Mouse (Mus musculus): ENCODE measurements around the gene Ssrp1. TPM values are rescaled to one million over a fixed set of nuclear protein-coding genes. Genes with fewer than 3 reads are reported as not detected.

The Ssrp1 gene
- total RNA-seq, 2 experiments from 2014 or later: 274 to 432 TPM

DNA sequence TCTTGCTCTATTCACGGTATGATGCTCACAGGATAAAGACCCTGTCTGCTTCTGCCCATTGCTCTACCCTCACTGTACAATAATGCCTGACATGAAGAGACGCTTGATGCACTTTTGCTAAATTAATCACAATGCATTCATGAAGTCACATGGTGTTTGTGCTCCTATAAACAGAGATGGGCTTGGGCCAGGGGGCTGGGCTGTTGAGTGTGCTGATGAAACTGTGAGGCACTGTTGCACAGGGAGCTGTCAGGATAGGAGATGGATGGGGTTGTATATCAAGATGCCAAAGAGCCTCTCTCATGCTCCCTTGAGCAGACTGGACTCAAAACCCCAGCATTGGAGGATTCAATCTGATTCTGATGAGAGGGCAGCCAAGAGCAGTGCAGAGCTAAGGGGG is 3.9 kb upstream of the Ssrp1 start:
- ATAC-seq (replicated peaks; ENCODE audit: low FRiP score, low TSS enrichment, poor library complexity, severe bottlenecking): no peak

DNA sequence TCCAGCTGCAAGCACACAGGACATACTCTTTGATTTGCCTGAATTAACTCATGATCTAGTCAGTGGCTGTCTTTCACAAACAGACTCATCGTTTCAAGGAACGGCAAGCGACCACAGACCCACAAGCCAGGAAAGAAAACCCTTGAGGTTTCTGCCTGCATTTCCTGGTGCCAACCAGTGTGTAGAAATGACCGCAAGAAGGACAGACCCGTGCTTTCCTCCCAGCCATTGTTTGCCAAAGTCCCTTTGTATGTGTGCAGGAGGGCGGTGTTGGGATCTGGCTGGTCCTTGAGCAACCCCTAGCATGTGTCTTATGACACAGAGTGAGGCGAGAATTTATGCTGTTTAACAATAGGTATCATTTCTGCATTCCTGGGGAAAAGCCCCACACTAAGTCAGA is 2.9 kb upstream of the Ssrp1 start:
- no peak for ATAC-seq (replicated peaks; ENCODE audit: low FRiP score, low TSS enrichment, poor library complexity, severe bottlenecking)

DNA sequence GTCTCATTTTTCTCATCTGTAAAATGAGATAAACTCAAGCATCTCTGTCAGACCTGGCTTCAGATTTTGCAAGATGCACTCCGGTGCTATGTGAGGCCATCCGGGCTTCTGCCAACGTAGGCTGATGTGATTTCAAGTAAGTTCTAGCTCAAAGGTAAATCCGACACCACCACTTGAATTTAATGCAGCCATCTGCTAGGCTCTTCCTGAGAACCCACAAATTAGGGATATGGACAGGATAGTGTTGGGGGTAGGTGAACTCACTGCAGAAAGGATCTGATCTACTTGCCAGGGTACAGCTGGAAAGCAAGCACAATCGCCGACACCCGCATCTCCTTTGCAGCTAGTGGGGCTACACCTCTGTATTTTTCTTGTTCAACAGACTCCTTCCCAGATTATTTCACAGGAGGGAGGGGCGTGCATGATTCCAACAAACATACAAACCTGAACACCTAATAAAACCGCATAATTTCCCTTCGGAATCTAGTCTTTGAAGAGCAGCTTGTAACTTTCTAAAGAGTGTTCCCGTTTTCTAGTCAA is 457 bp upstream of the Ssrp1 start:
- ATAC-seq (replicated peaks; ENCODE audit: low FRiP score, low TSS enrichment, poor library complexity, severe bottlenecking): 0 out of 2 replicates have a peak, but pooled peaks have one; percentile 3

DNA sequence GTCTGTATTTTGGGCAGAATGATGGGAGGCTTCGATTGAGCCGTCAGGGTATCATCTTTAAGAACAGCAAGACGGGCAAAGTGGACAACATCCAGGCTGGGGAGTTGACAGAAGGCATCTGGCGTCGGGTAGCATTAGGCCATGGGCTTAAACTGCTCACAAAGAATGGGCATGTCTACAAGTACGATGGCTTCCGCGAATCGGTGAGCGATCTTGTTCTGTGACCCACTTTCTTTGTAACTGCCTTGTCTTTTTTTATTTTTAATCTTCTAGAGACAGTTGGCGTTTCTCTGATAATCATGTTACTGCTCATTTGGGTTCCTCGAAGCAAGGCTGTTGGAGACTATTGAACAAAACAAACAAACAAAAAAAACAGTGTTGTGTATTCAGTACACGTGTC is 1.3 kb downstream of the Ssrp1 start:
- ATAC-seq (replicated peaks; ENCODE audit: low FRiP score, low TSS enrichment, poor library complexity, severe bottlenecking): no peak

GRCm38 (mm10) chr2:85043623-85044022 is 6.6 kb downstream of the Ssrp1 start:
- ATAC-seq (replicated peaks; ENCODE audit: low FRiP score, low TSS enrichment, poor library complexity, severe bottlenecking): no peak

DNA sequence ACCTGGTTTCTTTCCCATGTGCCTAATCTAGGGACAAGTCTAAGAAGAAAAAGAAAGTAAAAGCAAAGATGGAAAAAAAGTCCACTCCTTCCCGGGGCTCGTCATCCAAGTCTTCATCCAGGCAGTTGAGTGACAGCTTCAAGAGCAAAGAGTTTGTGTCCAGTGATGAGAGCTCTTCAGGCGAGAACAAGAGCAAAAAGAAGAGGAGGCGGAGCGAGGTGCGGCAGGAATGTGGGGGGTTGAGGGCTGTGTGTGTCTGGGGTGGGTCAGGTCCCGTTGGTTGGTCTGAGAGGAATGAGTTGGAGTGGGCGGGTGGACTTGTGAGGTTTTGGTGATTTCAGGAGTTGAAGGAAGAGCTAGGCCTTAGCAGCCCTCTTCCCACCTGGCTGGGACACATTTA is 9.2 kb downstream of the Ssrp1 start:
- ATAC-seq (replicated peaks; ENCODE audit: low FRiP score, low TSS enrichment, poor library complexity, severe bottlenecking): no peak

GRCm38 (mm10) chr2:85047081-85047480 is 10.0 kb downstream of the Ssrp1 start:
- ATAC-seq (replicated peaks; ENCODE audit: low FRiP score, low TSS enrichment, poor library complexity, severe bottlenecking): no peak

- ATAC-seq (replicated peaks; ENCODE audit: low FRiP score, low TSS enrichment, poor library complexity, severe bottlenecking): peak; percentile 88
Observed at GRCm38 (mm10) chr2:85047596-85048167, 10.6 kb downstream of the Ssrp1 start, which contains the start of gene Tnks1bp1. Gene Tnks1bp1, plus strand, starts transcription at chr2:85048022.

- no peak; the same call in 1 of the 2 replicates for ATAC-seq (replicated peaks; ENCODE audit: low FRiP score, low TSS enrichment, poor library complexity, severe bottlenecking)
Observed at GRCm38 (mm10) chr2:85048168-85048751, 11.2 kb downstream of the Ssrp1 start.

GRCm38 (mm10) chr2:85049277-85049676 is 12.2 kb downstream of the Ssrp1 start:
- no peak for ATAC-seq (replicated peaks; ENCODE audit: low FRiP score, low TSS enrichment, poor library complexity, severe bottlenecking)

DNA sequence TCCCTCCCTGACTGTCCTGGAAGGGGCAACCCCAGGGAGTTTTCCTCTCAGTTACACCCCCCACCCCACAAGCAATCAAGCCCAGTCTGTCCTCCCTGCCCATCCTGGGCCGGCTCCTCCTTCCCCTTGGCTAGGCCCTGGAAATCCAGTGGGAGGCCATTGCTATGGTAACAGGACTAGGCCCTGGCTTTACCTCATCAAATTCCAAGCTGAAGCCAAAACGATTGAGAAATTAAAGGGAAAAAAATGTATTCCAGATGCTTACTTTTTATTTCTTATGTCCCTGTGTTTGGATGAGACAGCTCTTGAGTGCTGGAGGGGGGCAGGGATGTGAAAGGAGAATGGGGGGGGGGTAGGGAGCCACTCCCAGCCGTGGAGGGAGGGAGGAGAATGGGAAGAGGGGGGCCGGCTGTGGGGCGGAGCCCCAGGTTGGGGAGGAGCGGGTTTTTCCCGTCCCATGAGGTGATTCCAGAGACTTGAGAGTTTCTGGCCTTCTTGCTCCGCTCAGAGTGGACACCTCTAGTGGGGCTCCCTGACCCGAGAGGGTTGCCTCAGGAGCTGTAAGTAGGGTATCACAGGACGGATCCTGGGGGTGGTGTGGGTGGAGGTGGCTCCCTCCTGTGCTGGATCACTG is 13.1 kb downstream of the Ssrp1 start:
- no peak for ATAC-seq (replicated peaks; ENCODE audit: low FRiP score, low TSS enrichment, poor library complexity, severe bottlenecking)

- no peak for ATAC-seq (replicated peaks; ENCODE audit: low FRiP score, low TSS enrichment, poor library complexity, severe bottlenecking)
Observed at GRCm38 (mm10) chr2:85050746-85051145, 13.7 kb downstream of the Ssrp1 start.

GRCm38 (mm10) chr2:85053192-85053816 is 16.3 kb downstream of the Ssrp1 start:
- no peak for ATAC-seq (replicated peaks; ENCODE audit: low FRiP score, low TSS enrichment, poor library complexity, severe bottlenecking)

DNA sequence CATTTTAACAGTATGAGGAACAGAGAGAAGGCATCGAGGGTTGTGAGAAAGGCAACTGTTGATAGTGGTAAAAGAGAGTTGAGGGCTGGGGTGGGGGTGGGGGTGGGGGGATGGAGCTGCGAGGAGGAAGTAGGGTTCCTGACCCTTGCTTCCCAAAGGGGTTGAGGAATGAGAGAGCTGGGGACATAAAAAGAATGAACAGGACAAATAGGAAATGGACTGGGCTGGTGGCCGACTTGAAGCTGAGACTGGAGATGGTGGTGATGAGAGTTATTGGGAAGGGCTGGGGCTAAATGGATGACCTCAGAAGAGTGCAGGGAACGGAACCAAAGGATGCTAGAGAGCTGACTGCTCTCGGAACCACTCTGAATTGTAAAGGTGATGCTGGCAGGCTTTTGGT is 19.7 kb downstream of the Ssrp1 start:
- ATAC-seq (replicated peaks; ENCODE audit: low FRiP score, low TSS enrichment, poor library complexity, severe bottlenecking): no peak

DNA sequence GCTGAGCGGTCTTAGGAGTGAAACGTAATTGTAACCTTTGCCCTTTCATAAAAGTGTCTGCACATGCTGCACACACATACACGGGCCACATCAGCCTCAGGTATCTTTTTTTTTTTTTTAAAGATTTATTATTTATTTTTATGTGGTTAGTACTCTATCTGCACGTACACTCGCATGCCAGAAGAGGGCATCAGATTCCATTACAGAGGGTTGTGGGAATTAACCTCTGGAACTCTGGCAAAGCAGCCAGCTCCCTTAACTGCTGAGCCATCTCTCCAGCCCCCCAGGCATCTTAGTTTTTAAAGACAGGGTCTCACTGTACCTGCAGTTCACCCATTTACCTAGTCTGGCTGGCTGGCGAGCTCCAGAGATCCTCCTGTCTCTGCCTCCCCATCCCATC is 22.6 kb downstream of the Ssrp1 start:
- no peak for ATAC-seq (replicated peaks; ENCODE audit: low FRiP score, low TSS enrichment, poor library complexity, severe bottlenecking)

GRCm38 (mm10) chr2:85060591-85061060 is 23.6 kb downstream of the Ssrp1 start:
- peak; percentile 70 for ATAC-seq (replicated peaks; ENCODE audit: low FRiP score, low TSS enrichment, poor library complexity, severe bottlenecking)

DNA sequence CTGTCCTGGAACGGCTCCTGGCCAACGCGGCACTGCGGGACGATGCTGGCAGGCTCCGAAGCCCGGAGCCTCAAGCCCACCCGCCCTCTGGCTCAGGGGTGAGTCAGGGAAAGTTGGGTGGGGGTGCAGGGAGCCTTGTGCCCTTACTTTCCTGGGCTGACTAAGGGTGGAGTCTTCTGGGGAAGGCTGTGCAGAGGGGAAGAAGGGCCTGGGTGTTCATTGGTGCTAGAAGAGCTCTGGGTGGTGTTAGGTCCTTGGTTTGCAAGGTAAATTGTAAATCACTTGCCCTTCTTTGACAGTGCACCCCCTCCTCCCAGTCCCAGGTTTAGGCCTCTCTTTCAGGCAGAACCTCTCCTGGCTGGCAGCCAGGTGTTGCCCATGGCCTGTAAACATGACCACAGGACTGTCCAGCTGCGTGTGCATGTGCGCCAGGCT is 24.1 kb downstream of the Ssrp1 start:
- ATAC-seq (replicated peaks; ENCODE audit: low FRiP score, low TSS enrichment, poor library complexity, severe bottlenecking): 0 out of 2 replicates have a peak, but pooled peaks have one; percentile 4

GRCm38 (mm10) chr2:85065141-85065875 is 28.3 kb downstream of the Ssrp1 start:
- no peak for ATAC-seq (replicated peaks; ENCODE audit: low FRiP score, low TSS enrichment, poor library complexity, severe bottlenecking)

DNA sequence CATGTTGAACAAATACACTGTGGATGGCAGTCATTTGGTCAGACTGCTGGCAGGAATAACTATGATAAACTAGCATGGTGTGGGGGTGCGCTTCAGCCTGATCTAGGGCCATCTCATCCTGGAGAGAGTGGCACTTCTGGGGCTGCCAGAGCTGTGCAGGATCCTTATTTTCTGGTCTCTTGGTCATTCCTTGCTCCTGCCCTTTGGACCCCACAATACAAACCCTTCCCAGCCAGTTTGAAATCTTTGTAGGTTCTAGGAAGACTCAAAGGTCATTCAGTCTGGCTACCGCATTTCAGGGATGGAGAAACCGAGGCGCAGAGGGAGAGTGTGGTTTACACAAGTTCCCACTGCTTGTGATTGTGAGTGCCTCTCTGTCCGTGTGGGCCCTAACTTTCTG is 29.9 kb downstream of the Ssrp1 start:
- no peak for ATAC-seq (replicated peaks; ENCODE audit: low FRiP score, low TSS enrichment, poor library complexity, severe bottlenecking)
